Mouse (Mus musculus): ENCODE data around the gene Plekhm3. TPM values are rescaled to one million over a fixed set of nuclear protein-coding genes. Genes with fewer than 3 reads are reported as not detected.

Gene Plekhm3
- polyA plus RNA-seq, 1 experiment from 2014 or later = 6.5 TPM

- Histone ChIP-seq H3K27me3 (ENCODE audit: control insufficient read depth, insufficient read depth, low read length) (no peaks in the 10 kb centered on the region), H3K4me2 (ENCODE audit: low read depth, low read length, severe bottlenecking) (no peak overlapping the region), H3K27ac (ENCODE audit: low read depth, low read length) (no peak overlapping the region), H3K36me3 (ENCODE audit: control insufficient read depth, insufficient read depth, low read length) (no peaks in the 10 kb centered on the region), H3K9ac (ENCODE audit: low read length) (no peak overlapping the region), H3K9me3 (ENCODE audit: control insufficient read depth, low read length) (no peaks in the 10 kb centered on the region), H3K4me1 (replicated peaks; ENCODE audit: control insufficient read depth, insufficient read depth, low read length) (no peaks in the 10 kb centered on the region), H3K4me3 (ENCODE audit: low read depth, low read length) (no peak overlapping the region)
- ATAC-seq (replicated peaks; ENCODE audit: low FRiP score) (no peak), DNase-seq (ENCODE audit: low spot score) (no peak)
- 79% methylated on average over 8 of the region's 8 CpGs for WGBS
Observed at GRCm38 (mm10) chr1:64795284-64796040, 161.2 kb downstream of the Plekhm3 start.

DNA sequence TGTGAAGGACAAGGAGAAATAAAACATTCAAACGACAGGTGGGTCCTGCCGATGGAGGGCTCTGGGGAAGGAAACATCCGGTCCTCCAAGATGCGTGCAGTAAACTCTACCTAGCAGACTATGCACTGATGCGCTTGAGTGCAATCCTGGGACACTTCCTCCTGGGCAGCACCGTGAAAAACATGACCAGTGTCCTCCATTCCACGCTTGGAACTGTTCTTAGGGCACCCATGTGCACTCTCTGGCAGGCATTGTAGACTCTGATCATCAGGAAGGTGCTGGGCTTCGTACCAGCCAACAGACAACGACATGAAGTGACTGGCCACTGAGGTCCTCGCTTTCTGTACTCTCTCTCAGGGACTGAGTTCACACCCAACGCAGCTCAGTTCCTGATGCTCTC lies 162.5 kb downstream of the Plekhm3 start:
- Histone ChIP-seq H3K9me3 (ENCODE audit: control insufficient read depth, low read length) (no peaks in the 10 kb centered on the region), H3K27me3 (ENCODE audit: control insufficient read depth, insufficient read depth, low read length) (no peaks in the 10 kb centered on the region), H3K4me2 (ENCODE audit: low read depth, low read length, severe bottlenecking) (no peak overlapping the region), H3K9ac (ENCODE audit: low read length) (no peak overlapping the region), H3K36me3 (ENCODE audit: control insufficient read depth, insufficient read depth, low read length) (no peaks in the 10 kb centered on the region), H3K27ac (ENCODE audit: low read depth, low read length) (no peak overlapping the region), H3K4me1 (replicated peaks; ENCODE audit: control insufficient read depth, insufficient read depth, low read length) (no peaks in the 10 kb centered on the region), H3K4me3 (ENCODE audit: low read depth, low read length) (no peak overlapping the region)
- WGBS = 93% methylated on average over 11 of the region's 11 CpGs
- DNase-seq (ENCODE audit: low spot score) = no peak
- no peak for ATAC-seq (replicated peaks; ENCODE audit: low FRiP score)

GRCm38 (mm10) chr1:64793234-64793530 lies 163.4 kb downstream of the Plekhm3 start:
- ATAC-seq (replicated peaks; ENCODE audit: low FRiP score) = no peak
- H3K9ac ChIP-seq (ENCODE audit: low read length) = no peak overlapping the region
- 94% methylated on average over 4 of the region's 4 CpGs for WGBS

DNA sequence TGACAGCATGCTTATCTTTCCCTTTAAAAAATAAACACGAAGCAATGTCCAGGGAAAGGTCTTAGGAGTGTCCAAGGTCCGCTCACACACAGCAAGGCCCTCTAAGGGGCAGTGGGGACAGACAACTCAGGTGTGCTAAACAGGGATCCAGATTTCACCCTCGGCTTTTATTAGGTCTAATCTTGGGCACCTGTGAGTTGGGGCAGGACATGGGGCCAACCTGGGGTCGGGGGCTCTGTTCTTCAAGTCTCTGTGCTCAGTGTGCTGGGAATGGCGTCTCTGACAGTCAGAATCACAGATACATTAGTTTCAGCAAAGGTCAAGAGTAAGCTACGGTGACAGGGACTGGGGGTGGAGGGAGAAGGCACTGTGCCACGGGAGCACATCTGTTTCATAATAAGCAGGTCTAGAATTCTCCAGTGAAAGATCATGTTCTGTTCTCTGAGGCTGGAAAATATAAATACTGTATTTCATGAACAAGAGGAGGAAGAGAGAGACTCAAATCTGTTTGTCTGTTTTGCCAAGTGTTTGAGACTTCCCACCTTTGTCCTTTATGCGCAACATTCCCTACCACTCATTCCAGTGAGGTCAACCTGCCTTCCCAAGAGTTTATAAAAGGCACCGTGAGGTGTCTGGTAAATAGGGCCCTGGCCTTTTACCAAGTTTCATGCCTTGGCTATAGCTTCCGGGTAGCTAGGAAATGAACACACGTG lies 163.9 kb downstream of the Plekhm3 start:
- H3K4me1 ChIP-seq (replicated peaks; ENCODE audit: control insufficient read depth, insufficient read depth, low read length) = no peaks in the 10 kb centered on the region
- no peak overlapping the region for H3K27ac ChIP-seq (ENCODE audit: low read depth, low read length)
- DNase-seq (ENCODE audit: low spot score) = no peak
- no peak overlapping the region for H3K4me2 ChIP-seq (ENCODE audit: low read depth, low read length, severe bottlenecking)
- H3K9ac ChIP-seq (ENCODE audit: low read length) = no peak overlapping the region
- no peak for ATAC-seq (replicated peaks; ENCODE audit: low FRiP score)
- no peaks in the 10 kb centered on the region for H3K36me3 ChIP-seq (ENCODE audit: control insufficient read depth, insufficient read depth, low read length)
- no peaks in the 10 kb centered on the region for H3K27me3 ChIP-seq (ENCODE audit: control insufficient read depth, insufficient read depth, low read length)
- WGBS = 84% methylated on average over 11 of the region's 11 CpGs
- H3K4me3 ChIP-seq (ENCODE audit: low read depth, low read length) = no peak overlapping the region
- H3K9me3 ChIP-seq (ENCODE audit: control insufficient read depth, low read length) = no peaks in the 10 kb centered on the region

More at GRCm38 (mm10) chr1:64793234-64793530, 163.4 kb downstream of the Plekhm3 start:
- Histone ChIP-seq H3K27me3 (ENCODE audit: control insufficient read depth, insufficient read depth, low read length) (no peaks in the 10 kb centered on the region), H3K9me3 (ENCODE audit: control insufficient read depth, low read length) (no peaks in the 10 kb centered on the region), H3K36me3 (ENCODE audit: control insufficient read depth, insufficient read depth, low read length) (no peaks in the 10 kb centered on the region), H3K27ac (ENCODE audit: low read depth, low read length) (no peak overlapping the region), H3K4me3 (ENCODE audit: low read depth, low read length) (no peak overlapping the region), H3K4me2 (ENCODE audit: low read depth, low read length, severe bottlenecking) (no peak overlapping the region), H3K4me1 (replicated peaks; ENCODE audit: control insufficient read depth, insufficient read depth, low read length) (no peaks in the 10 kb centered on the region)
- no peak for DNase-seq (ENCODE audit: low spot score)

DNA sequence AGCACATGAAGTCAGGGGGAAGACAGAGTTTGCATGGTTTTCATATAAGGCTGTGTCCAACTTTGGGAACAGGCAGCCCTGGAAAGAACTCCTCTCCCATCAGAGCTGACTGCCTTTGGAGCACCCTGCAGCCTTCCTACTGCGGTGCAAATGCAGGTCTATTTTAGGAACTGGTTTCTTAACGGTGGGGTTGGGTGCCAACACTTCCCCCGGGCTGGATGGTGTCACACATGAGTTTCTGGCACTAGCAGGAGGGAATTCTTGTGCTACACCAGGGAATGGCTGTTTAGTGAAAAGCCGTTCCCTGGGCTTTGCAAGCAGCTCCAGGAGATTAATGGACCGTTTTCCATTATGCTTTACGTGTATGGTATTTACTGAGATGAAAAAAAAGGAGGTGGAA lies 164.8 kb downstream of the Plekhm3 start:
- Histone ChIP-seq H3K4me3 (ENCODE audit: low read depth, low read length) (no peak overlapping the region), H3K27me3 (ENCODE audit: control insufficient read depth, insufficient read depth, low read length) (no peaks in the 10 kb centered on the region), H3K27ac (ENCODE audit: low read depth, low read length) (no peak overlapping the region), H3K36me3 (ENCODE audit: control insufficient read depth, insufficient read depth, low read length) (no peaks in the 10 kb centered on the region), H3K9me3 (ENCODE audit: control insufficient read depth, low read length) (no peaks in the 10 kb centered on the region), H3K4me1 (replicated peaks; ENCODE audit: control insufficient read depth, insufficient read depth, low read length) (no peaks in the 10 kb centered on the region), H3K9ac (ENCODE audit: low read length) (no peak overlapping the region), H3K4me2 (ENCODE audit: low read depth, low read length, severe bottlenecking) (no peak overlapping the region)
- 42% methylated on average over 6 of the region's 6 CpGs for WGBS
- ATAC-seq (replicated peaks; ENCODE audit: low FRiP score) (no peak), DNase-seq (ENCODE audit: low spot score) (no peak)

DNA sequence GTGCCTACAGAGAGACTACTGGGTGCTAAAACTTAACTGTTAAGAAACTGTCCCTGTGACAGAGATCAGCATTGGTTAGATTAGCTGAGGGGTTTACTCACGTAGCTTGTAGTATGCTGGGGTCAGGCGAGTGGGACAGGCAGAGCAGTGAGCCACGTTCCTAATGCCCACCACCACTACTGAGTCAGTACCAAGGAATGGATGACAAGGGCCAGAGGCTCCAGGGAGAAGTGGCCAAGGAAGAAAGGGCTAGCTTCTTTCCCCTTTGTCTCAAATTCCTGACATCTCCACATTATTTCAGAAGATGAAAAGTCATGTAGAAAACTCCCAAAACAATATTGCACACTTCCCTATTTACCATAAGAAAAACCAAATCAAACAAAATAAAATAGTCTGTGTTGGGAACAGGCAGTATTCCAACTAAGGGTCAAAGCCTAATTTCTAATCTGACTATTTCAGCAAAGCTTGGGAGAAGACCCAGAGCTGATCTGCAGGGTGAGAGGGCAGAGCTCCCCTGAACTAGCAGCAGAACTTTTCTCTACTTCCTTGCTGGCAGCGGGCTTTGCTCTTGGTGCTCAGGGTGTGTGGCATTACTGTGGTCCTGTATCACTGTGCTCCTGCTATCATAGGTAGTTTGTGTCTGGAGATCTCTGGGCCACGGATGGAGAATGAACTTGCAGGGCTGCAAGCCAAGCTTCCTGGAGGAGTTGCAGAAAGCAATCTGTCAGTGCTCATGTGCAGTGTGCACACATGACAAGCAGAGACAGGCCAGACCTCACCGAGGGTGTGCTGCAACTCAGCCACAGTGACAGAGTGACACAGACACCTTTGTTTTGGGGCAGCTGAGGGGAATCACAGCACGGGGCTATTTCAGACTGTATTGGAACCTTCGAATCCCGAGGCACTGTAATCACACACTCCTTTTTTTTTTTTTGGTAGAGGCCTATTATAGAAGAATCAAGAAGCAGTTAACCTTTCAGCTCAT lies 165.5 kb downstream of the Plekhm3 start:
- WGBS = 59% methylated on average over 9 of the region's 9 CpGs

GRCm38 (mm10) chr1:64787701-64788515 lies 168.7 kb downstream of the Plekhm3 start:
- ATAC-seq (replicated peaks; ENCODE audit: low FRiP score) = no peak

More for the DNA sequence above, 165.5 kb downstream of the Plekhm3 start:
- Histone ChIP-seq H3K36me3 (ENCODE audit: control insufficient read depth, insufficient read depth, low read length) (no peaks in the 10 kb centered on the region), H3K4me3 (ENCODE audit: low read depth, low read length) (no peak overlapping the region), H3K27me3 (ENCODE audit: control insufficient read depth, insufficient read depth, low read length) (no peaks in the 10 kb centered on the region), H3K9ac (ENCODE audit: low read length) (no peak overlapping the region), H3K9me3 (ENCODE audit: control insufficient read depth, low read length) (no peaks in the 10 kb centered on the region), H3K4me2 (ENCODE audit: low read depth, low read length, severe bottlenecking) (no peak overlapping the region), H3K4me1 (replicated peaks; ENCODE audit: control insufficient read depth, insufficient read depth, low read length) (no peaks in the 10 kb centered on the region), H3K27ac (ENCODE audit: low read depth, low read length) (no peak overlapping the region)
- DNase-seq (ENCODE audit: low spot score) (no peak), ATAC-seq (replicated peaks; ENCODE audit: low FRiP score) (no peak)

DNA sequence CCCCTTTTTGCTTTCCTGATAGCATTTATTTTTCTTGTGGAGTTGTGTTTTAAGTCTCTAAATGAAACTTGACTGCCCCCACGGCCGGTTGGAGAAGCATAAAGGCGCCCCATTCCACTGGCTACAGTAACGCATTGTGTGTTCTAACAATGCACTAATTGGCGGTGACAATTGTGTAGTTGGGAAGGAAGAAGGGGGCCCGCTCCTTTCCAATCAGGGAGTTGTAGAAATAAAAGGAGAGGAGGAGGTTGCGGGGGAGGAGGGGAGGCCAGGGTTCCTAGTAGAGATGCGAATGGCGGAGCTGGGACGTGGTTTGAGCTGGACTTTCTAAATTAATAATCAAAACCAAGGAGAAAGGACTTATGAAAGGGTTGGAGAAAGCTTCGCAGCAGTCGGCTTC lies 176.8 kb downstream of the Plekhm3 start:
- ATAC-seq (replicated peaks; ENCODE audit: low FRiP score) (peak; percentile 80), DNase-seq (ENCODE audit: low spot score) (peak; percentile 65)
- peaks cover 28% of the 10 kb centered on the region for H3K27me3 ChIP-seq (ENCODE audit: control insufficient read depth, insufficient read depth, low read length)
- H3K4me3 ChIP-seq (ENCODE audit: low read depth, low read length) = no peak overlapping the region; the same call in 1 of the 2 replicates
- H3K9me3 ChIP-seq (ENCODE audit: control insufficient read depth, low read length) = no peaks in the 10 kb centered on the region
- 13% methylated on average over 12 of the region's 12 CpGs for WGBS
- H3K9ac ChIP-seq (ENCODE audit: low read length) = no peak overlapping the region
- peak overlapping the region; percentile 34 for H3K4me2 ChIP-seq (ENCODE audit: low read depth, low read length, severe bottlenecking)
- H3K36me3 ChIP-seq (ENCODE audit: control insufficient read depth, insufficient read depth, low read length) = no peaks in the 10 kb centered on the region
- peak overlapping the region; percentile 65 for H3K27ac ChIP-seq (ENCODE audit: low read depth, low read length)
- H3K4me1 ChIP-seq (replicated peaks; ENCODE audit: control insufficient read depth, insufficient read depth, low read length) = peaks cover 10% of the 10 kb centered on the region; the same call in 1 of the 2 replicates

More at GRCm38 (mm10) chr1:64787701-64788515, 168.7 kb downstream of the Plekhm3 start:
- H3K4me3 ChIP-seq (ENCODE audit: low read depth, low read length) = no peak overlapping the region
- no peaks in the 10 kb centered on the region for H3K9me3 ChIP-seq (ENCODE audit: control insufficient read depth, low read length)
- H3K36me3 ChIP-seq (ENCODE audit: control insufficient read depth, insufficient read depth, low read length) = no peaks in the 10 kb centered on the region
- 83% methylated on average over 6 of the region's 6 CpGs for WGBS
- no peak overlapping the region for H3K27ac ChIP-seq (ENCODE audit: low read depth, low read length)
- no peak for DNase-seq (ENCODE audit: low spot score)
- H3K27me3 ChIP-seq (ENCODE audit: control insufficient read depth, insufficient read depth, low read length) = 0 out of 2 replicates have a peak, but pooled peaks cover 2% of the 10 kb centered on the region
- no peak overlapping the region for H3K4me2 ChIP-seq (ENCODE audit: low read depth, low read length, severe bottlenecking)
- H3K9ac ChIP-seq (ENCODE audit: low read length) = no peak overlapping the region
- no peaks in the 10 kb centered on the region for H3K4me1 ChIP-seq (replicated peaks; ENCODE audit: control insufficient read depth, insufficient read depth, low read length)

All from forebrain, embryonic 11.5 days (tissue).